Mouse (Mus musculus) ES-E14 (cell line): ENCODE measurements around the gene Emp3.

Experiments
- CHD2 ChIP-seq: IDR thresholded peaks from 2 replicates; pipeline ENCODE4 v1.6.1; 2014; ENCODE audit warnings: mild to moderate bottlenecking, low read depth, low read length, inconsistent platforms
- HCFC1 ChIP-seq: IDR thresholded peaks from 2 replicates; pipeline ENCODE4 v1.6.1; 2012; ENCODE audit warnings: low read length, inconsistent platforms, borderline replicate concordance; ENCODE audit not compliant: insufficient read depth
- ZC3H11A ChIP-seq: IDR thresholded peaks from 2 replicates; pipeline ENCODE4 v1.6.1; 2012; ENCODE audit warnings: low read depth, mild to moderate bottlenecking, inconsistent platforms, low read length, borderline replicate concordance

- TF ChIP-seq HCFC1 (no peak), CHD2 (no peak), ZC3H11A (no peak)
Measured at GRCm38 (mm10) chr7:45922928-45923761, 1.9 kb upstream of the Emp3 start.
